Mouse (Mus musculus): ENCODE measurements around the gene Ralgapa2.
A peak's percentile ranks its signal among the peaks of the same experiment; 100 is the strongest.

The Ralgapa2 gene

GRCm38 (mm10) chr2:146350230-146350629 is 161.9 kb downstream of the Ralgapa2 start:
- no peak for DNase-seq

GRCm38 (mm10) chr2:146347942-146348341 is 164.2 kb downstream of the Ralgapa2 start:
- DNase-seq = no peak

- DNase-seq = no peak
Observed at GRCm38 (mm10) chr2:146340090-146340489, 172.1 kb downstream of the Ralgapa2 start.

- no peak for DNase-seq
Observed at GRCm38 (mm10) chr2:146337540-146337939, 174.6 kb downstream of the Ralgapa2 start.

GRCm38 (mm10) chr2:146331894-146332476 is 180.2 kb downstream of the Ralgapa2 start:
- DNase-seq = no peak

- peak; percentile 15 to 27 for DNase-seq
Observed at GRCm38 (mm10) chr2:146330772-146331281, 181.3 kb downstream of the Ralgapa2 start.

GRCm38 (mm10) chr2:146330101-146330500 is 182.0 kb downstream of the Ralgapa2 start:
- no peak for DNase-seq

- no peak for DNase-seq
Observed at GRCm38 (mm10) chr2:146326654-146327053, 185.5 kb downstream of the Ralgapa2 start.

- DNase-seq = no peak
Observed at GRCm38 (mm10) chr2:146324907-146325715, 187.0 kb downstream of the Ralgapa2 start.

GRCm38 (mm10) chr2:146324140-146324906 is 187.8 kb downstream of the Ralgapa2 start:
- DNase-seq = no peak

- DNase-seq = no peak
Observed at GRCm38 (mm10) chr2:146323528-146323927, 188.6 kb downstream of the Ralgapa2 start.

- DNase-seq = no peak
Observed at GRCm38 (mm10) chr2:146322770-146323169, 189.4 kb downstream of the Ralgapa2 start.

- no peak for DNase-seq
Observed at GRCm38 (mm10) chr2:146322019-146322418, 190.1 kb downstream of the Ralgapa2 start.

GRCm38 (mm10) chr2:146320666-146321065 is 191.5 kb downstream of the Ralgapa2 start:
- no peak for DNase-seq

GRCm38 (mm10) chr2:146314751-146315150 is 197.4 kb downstream of the Ralgapa2 start:
- DNase-seq = peak in 1 of 2 experiments; percentile 13

GRCm38 (mm10) chr2:146313811-146314210 is 198.3 kb downstream of the Ralgapa2 start:
- no peak for DNase-seq

GRCm38 (mm10) chr2:146310760-146311159 is 201.4 kb downstream of the Ralgapa2 start:
- DNase-seq = no peak

- peak; percentile 17 to 35 for DNase-seq
Observed at GRCm38 (mm10) chr2:146310291-146310690, 201.9 kb downstream of the Ralgapa2 start.

GRCm38 (mm10) chr2:146309413-146309812 is 202.7 kb downstream of the Ralgapa2 start:
- no peak for DNase-seq

GRCm38 (mm10) chr2:146307060-146307459 is 205.1 kb downstream of the Ralgapa2 start:
- peak in 1 of 2 experiments; percentile 11 for DNase-seq

- DNase-seq = no peak
Observed at GRCm38 (mm10) chr2:146302094-146302699, 209.9 kb downstream of the Ralgapa2 start.

GRCm38 (mm10) chr2:146300500-146301020 is 211.6 kb downstream of the Ralgapa2 start:
- DNase-seq = no peak
